Mouse (Mus musculus) midbrain, postnatal 0 days (tissue): ENCODE data around the gene Fam98a. TPM values are rescaled to one million over a fixed set of nuclear protein-coding genes. Genes with fewer than 3 reads are reported as not detected.

Source experiments
- ATAC-seq: fragments of 200-750 bp; cut with Nextera tagmentation; 2 replicates; pipeline ENCODE4 v1.8.0; 2017; ENCODE audit warnings: moderate number of reproducible peaks, mild to moderate bottlenecking, moderate TSS enrichment, moderate library complexity; ENCODE audit not compliant: low FRiP score
- DNase-seq: peaks from one replicate; pipeline ENCODE4 v3.0.0-alpha.2; 2015; ENCODE audit warnings: low spot score
- H3K27ac ChIP-seq: fragments of 300-500 bp; sonication (generic); 2 replicates; pipeline ENCODE4 v1.5.1; 2014; ENCODE audit warnings: low read depth, mild to moderate bottlenecking, low read length, mixed read lengths
- H3K27me3 ChIP-seq: fragments of 300-500 bp; sonication (generic); 2 replicates; pipeline ENCODE4 v1.6.1; 2014; ENCODE audit warnings: low read length, control low read depth, mixed read lengths; ENCODE audit not compliant: insufficient read depth
- H3K36me3 ChIP-seq: fragments of 300-500 bp; sonication (generic); 2 replicates; pipeline ENCODE4 v1.6.1; 2014; ENCODE audit warnings: low read length, control low read depth, mixed read lengths; ENCODE audit not compliant: insufficient read depth
- H3K4me1 ChIP-seq: fragments of 300-500 bp; sonication (generic); 2 replicates; pipeline ENCODE4 v1.6.1; 2014; ENCODE audit warnings: mild to moderate bottlenecking, control low read depth, antibody characterized with exemption, low read length, mixed read lengths; ENCODE audit not compliant: insufficient read depth
- H3K4me2 ChIP-seq: fragments of 300-500 bp; sonication (generic); 2 replicates; pipeline ENCODE4 v1.6.1; 2014; ENCODE audit warnings: low read depth, mild to moderate bottlenecking, low read length, mixed read lengths; ENCODE audit not compliant: poor library complexity, severe bottlenecking
- H3K4me3 ChIP-seq: fragments of 300-500 bp; sonication (generic); 2 replicates; pipeline ENCODE4 v1.5.1; 2014; ENCODE audit warnings: low read depth, mild to moderate bottlenecking, low read length, moderate library complexity
- H3K9ac ChIP-seq: fragments of 300-500 bp; sonication (generic); replicated peaks from 2 replicates; pipeline ENCODE4 v1.6.1; 2014; ENCODE audit warnings: mild to moderate bottlenecking, low read length, moderate library complexity, mixed read lengths; ENCODE audit not compliant: poor library complexity, severe bottlenecking
- H3K9me3 ChIP-seq: fragments of 300-500 bp; sonication (generic); 2 replicates; pipeline ENCODE4 v1.6.1; 2016; ENCODE audit warnings: low read length, control low read depth
- CTCF ChIP-seq: IDR thresholded peaks from 2 replicates; pipeline ENCODE4 v1.5.1; 2016; ENCODE audit warnings: antibody characterized with exemption, mild to moderate bottlenecking
- WGBS: fragments of 180-500 bp; shearing (Covaris S2); extraction: QIAGEN DNeasy Blood & Tissue Kit; methylation state at CpG from one replicate; pipeline ENCODE4 v1.1.7; 2014; 5-methylcytosine and 5-hydroxymethylcytosine counted together
- polyA plus RNA-seq: library from polyadenylated mRNA; unstranded; fragments of >200 nt; fragmentation: Nextera tagmentation; extraction: Ambion mirVana; gene quantifications from 2 replicates; pipeline ENCODE4 v1.2.1, GENCODE M21; 2015
- total RNA-seq: library from RNA; depleted of rRNA; stranded (reverse); fragments of >200 nt; gene quantifications from 2 replicates; pipeline ENCODE4 v1.2.3, GENCODE M21; 2014

Gene Fam98a
- total and polyA plus RNA-seq, 2 experiments from 2014 or later, result 16.3 to 20.5 TPM

GRCm38 (mm10) chr17:75550771-75551413 lies 854 bp downstream of the Fam98a start:
- peak overlapping the region; percentile 72 for H3K9ac ChIP-seq
- no peaks in the 10 kb centered on the region for H3K27me3 ChIP-seq
- H3K4me2 ChIP-seq, result peak overlapping the region; percentile 72
- H3K27ac ChIP-seq, result no peak overlapping the region
- ATAC-seq (no peak), DNase-seq (no peak)
- H3K4me3 ChIP-seq, result peak overlapping the region; percentile 84
- whole genome bisulfite sequencing, result 42% methylated on average over 11 of the region's 11 CpGs
- H3K4me1 ChIP-seq, result no peaks in the 10 kb centered on the region
- no peak for TF ChIP-seq CTCF
- H3K36me3 ChIP-seq, result 0 out of 2 replicates have a peak, but pooled peaks cover 4% of the 10 kb centered on the region
- H3K9me3 ChIP-seq, result no peaks in the 10 kb centered on the region

- ATAC-seq (no peak), DNase-seq (no peak)
- no peak for TF ChIP-seq CTCF
- no peak overlapping the region for H3K4me3 ChIP-seq
- 84% methylated on average over 7 of the region's 7 CpGs for WGBS
- no peaks in the 10 kb centered on the region for H3K4me1 ChIP-seq
- H3K4me2 ChIP-seq, result no peak overlapping the region
- H3K9ac ChIP-seq, result no peak overlapping the region
- H3K9me3 ChIP-seq, result no peaks in the 10 kb centered on the region
- H3K27ac ChIP-seq, result no peak overlapping the region
- peaks cover 21% of the 10 kb centered on the region for H3K36me3 ChIP-seq
- no peaks in the 10 kb centered on the region for H3K27me3 ChIP-seq
Observed at GRCm38 (mm10) chr17:75544262-75544661, 7.5 kb downstream of the Fam98a start.

- Histone ChIP-seq H3K4me2 (no peak overlapping the region), H3K4me1 (no peaks in the 10 kb centered on the region), H3K9ac (no peak overlapping the region), H3K9me3 (no peaks in the 10 kb centered on the region), H3K36me3 (peaks cover 30% of the 10 kb centered on the region), H3K27ac (no peak overlapping the region), H3K27me3 (no peaks in the 10 kb centered on the region), H3K4me3 (no peak overlapping the region)
- 95% methylated on average over 7 of the region's 7 CpGs for WGBS
- ATAC-seq, result no peak
- DNase-seq, result no peak
- no peak for TF ChIP-seq CTCF
Observed at GRCm38 (mm10) chr17:75543434-75543833, 8.3 kb downstream of the Fam98a start.

GRCm38 (mm10) chr17:75539841-75540240 lies 11.9 kb downstream of the Fam98a start:
- Histone ChIP-seq H3K4me1 (no peaks in the 10 kb centered on the region), H3K4me2 (no peak overlapping the region), H3K27ac (no peak overlapping the region), H3K27me3 (no peaks in the 10 kb centered on the region), H3K9me3 (no peaks in the 10 kb centered on the region), H3K4me3 (no peak overlapping the region), H3K9ac (no peak overlapping the region), H3K36me3 (peaks cover 24% of the 10 kb centered on the region)
- TF ChIP-seq CTCF, result no peak
- 88% methylated on average over 5 of the region's 5 CpGs for WGBS
- ATAC-seq, result no peak
- no peak for DNase-seq

GRCm38 (mm10) chr17:75539130-75539529 lies 12.6 kb downstream of the Fam98a start:
- WGBS, result 95% methylated on average over 6 of the region's 6 CpGs
- peaks cover 17% of the 10 kb centered on the region for H3K36me3 ChIP-seq

GRCm38 (mm10) chr17:75538431-75538830 lies 13.3 kb downstream of the Fam98a start:
- H3K27me3 ChIP-seq, result no peaks in the 10 kb centered on the region
- no peaks in the 10 kb centered on the region for H3K9me3 ChIP-seq
- ATAC-seq (no peak), DNase-seq (no peak)
- H3K27ac ChIP-seq, result no peak overlapping the region
- H3K4me2 ChIP-seq, result no peak overlapping the region
- H3K4me1 ChIP-seq, result no peaks in the 10 kb centered on the region
- 95% methylated on average over 12 of the region's 12 CpGs for WGBS
- H3K36me3 ChIP-seq, result peaks cover 16% of the 10 kb centered on the region
- no peak overlapping the region for H3K9ac ChIP-seq
- H3K4me3 ChIP-seq, result no peak overlapping the region
- TF ChIP-seq CTCF, result no peak

More at GRCm38 (mm10) chr17:75539130-75539529, 12.6 kb downstream of the Fam98a start:
- no peak overlapping the region for H3K27ac ChIP-seq
- no peak overlapping the region for H3K4me3 ChIP-seq
- no peaks in the 10 kb centered on the region for H3K4me1 ChIP-seq
- DNase-seq (no peak), ATAC-seq (no peak)
- no peak overlapping the region for H3K9ac ChIP-seq
- no peaks in the 10 kb centered on the region for H3K9me3 ChIP-seq
- no peaks in the 10 kb centered on the region for H3K27me3 ChIP-seq
- TF ChIP-seq CTCF, result no peak
- no peak overlapping the region for H3K4me2 ChIP-seq
